Mouse (Mus musculus) bone marrow, adult 2 months (tissue): ENCODE measurements around the gene Rgma. TPM values are rescaled to one million over a fixed set of nuclear protein-coding genes. Genes with fewer than 3 reads are reported as not detected.

ENCODE experiments used
- H3K27ac ChIP-seq: fragments of 200-500 bp; 2 replicates; pipeline ENCODE4 v1.5.1; 2012; ENCODE audit warnings: low read depth, mild to moderate bottlenecking, control low read depth, inconsistent platforms, low read length; ENCODE audit not compliant: control insufficient read depth, poor library complexity, insufficient read depth
- H3K4me1 ChIP-seq: fragments of 200-500 bp; 2 replicates; pipeline ENCODE4 v1.6.1; 2011; ENCODE audit warnings: low read length; ENCODE audit not compliant: control insufficient read depth, insufficient read depth
- H3K4me3 ChIP-seq: fragments of 200-500 bp; replicated peaks from 2 replicates; pipeline ENCODE3; 2011; ENCODE audit warnings: mild to moderate bottlenecking, low read depth, low read length, control low read depth; ENCODE audit not compliant: control insufficient read depth
- CTCF ChIP-seq: fragments of 200-500 bp; IDR thresholded peaks from 2 replicates; pipeline ENCODE4 v1.5.1; 2011; ENCODE audit warnings: low read length, control low read depth; ENCODE audit not compliant: control insufficient read depth, insufficient read depth
- POLR2A ChIP-seq: fragments of 200-500 bp; IDR thresholded peaks from 2 replicates; pipeline ENCODE4 v1.6.1; 2011; ENCODE audit warnings: low read depth, mild to moderate bottlenecking, control low read depth, low read length, borderline replicate concordance; ENCODE audit not compliant: control insufficient read depth
- WGBS: fragments of 180-500 bp; shearing (Covaris S2); methylation state at CpG from one replicate; pipeline ENCODE4 v1.1.7; 2018; 5-methylcytosine and 5-hydroxymethylcytosine counted together
- polyA plus RNA-seq: library from polyadenylated mRNA; stranded (reverse); fragments of >200 nt; gene quantifications from 2 replicates; pipeline ENCODE4 v1.2.4, GENCODE M21; 2011; ENCODE audit warnings: low replicate concordance; ENCODE audit not compliant: missing spikeins, insufficient read depth, insufficient read length

The Rgma gene
- 1.1 TPM in 1 of 2 replicates, not detected in the other for polyA plus RNA-seq

- TF ChIP-seq CTCF (no peak), POLR2A (no peak)
- no peak within 1 kb of the TSS; the same call in 1 of the 2 replicates for H3K27ac ChIP-seq
- 2% methylated on average over 77 of the region's 85 CpGs for WGBS
- H3K4me3 ChIP-seq, result no peak within 1 kb of the TSS
- H3K4me1 ChIP-seq, result no peaks in the 10 kb centered on the region
These were observed at the start of gene Rgma for GRCm38 (mm10) chr7:73375257-73376100. Gene Rgma, plus strand, starts transcription at chr7:73375509.

GRCm38 (mm10) chr7:73326236-73326635 lies 49.1 kb upstream of the Rgma start:
- H3K4me3 ChIP-seq, result no peak overlapping the region
- H3K27ac ChIP-seq, result no peak overlapping the region
- TF ChIP-seq POLR2A (no peak), CTCF (no peak)
- H3K4me1 ChIP-seq, result no peaks in the 10 kb centered on the region
- WGBS, result 87% methylated on average over 14 of the region's 14 CpGs

- no peaks in the 10 kb centered on the region for H3K4me1 ChIP-seq
- TF ChIP-seq CTCF (no peak), POLR2A (no peak)
- H3K4me3 ChIP-seq, result no peak overlapping the region
- 87% methylated on average over 11 of the region's 11 CpGs for WGBS
- H3K27ac ChIP-seq, result no peak overlapping the region
These were observed 48.6 kb upstream of the Rgma start for GRCm38 (mm10) chr7:73326680-73327079.

GRCm38 (mm10) chr7:73327193-73327592 lies 48.1 kb upstream of the Rgma start:
- H3K4me3 ChIP-seq, result no peak overlapping the region
- no peak overlapping the region for H3K27ac ChIP-seq
- no peaks in the 10 kb centered on the region for H3K4me1 ChIP-seq
- no peak for TF ChIP-seq CTCF
- TF ChIP-seq POLR2A, result no peak
- 71% methylated on average over 8 of the region's 8 CpGs for WGBS

- WGBS, result 76% methylated on average over 5 of the region's 5 CpGs
- no peak overlapping the region for H3K4me3 ChIP-seq
- no peaks in the 10 kb centered on the region for H3K4me1 ChIP-seq
- TF ChIP-seq POLR2A, result no peak
- no peak for TF ChIP-seq CTCF
- no peak overlapping the region for H3K27ac ChIP-seq
These were observed 47.7 kb upstream of the Rgma start for GRCm38 (mm10) chr7:73327652-73328051.

GRCm38 (mm10) chr7:73328653-73329207 lies 46.6 kb upstream of the Rgma start:
- H3K4me3 ChIP-seq, result no peak overlapping the region
- H3K27ac ChIP-seq, result no peak overlapping the region
- no peaks in the 10 kb centered on the region for H3K4me1 ChIP-seq
- WGBS, result 53% methylated on average over 5 of the region's 5 CpGs
- TF ChIP-seq POLR2A, result no peak
- TF ChIP-seq CTCF, result no peak

- H3K27ac ChIP-seq, result no peak overlapping the region
These were observed 44.6 kb upstream of the Rgma start for GRCm38 (mm10) chr7:73330754-73331153.

GRCm38 (mm10) chr7:73331645-73332044 lies 43.7 kb upstream of the Rgma start:
- H3K4me1 ChIP-seq, result no peaks in the 10 kb centered on the region
- 76% methylated on average over 7 of the region's 7 CpGs for WGBS
- H3K27ac ChIP-seq, result no peak overlapping the region
- TF ChIP-seq CTCF (no peak), POLR2A (no peak)
- no peak overlapping the region for H3K4me3 ChIP-seq

More at GRCm38 (mm10) chr7:73330754-73331153, 44.6 kb upstream of the Rgma start:
- Histone ChIP-seq H3K4me3 (no peak overlapping the region), H3K4me1 (no peaks in the 10 kb centered on the region)
- 85% methylated on average over 12 of the region's 12 CpGs for WGBS
- TF ChIP-seq POLR2A (no peak), CTCF (no peak)

- Histone ChIP-seq H3K27ac (no peak overlapping the region), H3K4me1 (no peaks in the 10 kb centered on the region), H3K4me3 (no peak overlapping the region)
- TF ChIP-seq CTCF (no peak), POLR2A (no peak)
- WGBS, result 88% methylated on average over 12 of the region's 12 CpGs
These were observed 41.8 kb upstream of the Rgma start for GRCm38 (mm10) chr7:73333398-73333988.
